Mouse (Mus musculus) forebrain, embryonic 14.5 days (tissue): ENCODE measurements around the gene Tfeb. TPM values are rescaled to one million over a fixed set of nuclear protein-coding genes. Genes with fewer than 3 reads are reported as not detected.

Experiments
- ATAC-seq: fragments of 200-750 bp; cut with Nextera tagmentation; 2 replicates; pipeline ENCODE4 v1.8.0; 2017; ENCODE audit warnings: mild to moderate bottlenecking, moderate library complexity
- DNase-seq: peaks from one replicate; pipeline ENCODE4 v3.0.0-alpha.2; 2015; ENCODE audit warnings: low spot score
- H3K27ac ChIP-seq: fragments of 300-500 bp; sonication (generic); 2 replicates; pipeline ENCODE4 v1.5.1; 2014; ENCODE audit warnings: low read depth, mild to moderate bottlenecking, control low read depth, low read length, moderate library complexity
- H3K27me3 ChIP-seq: fragments of 300-500 bp; sonication (generic); replicated peaks from 2 replicates; pipeline ENCODE4 v1.6.1; 2014; ENCODE audit warnings: low read length, control low read depth, mixed read lengths; ENCODE audit not compliant: control insufficient read depth, insufficient read depth
- H3K36me3 ChIP-seq: fragments of 300-500 bp; sonication (generic); 2 replicates; pipeline ENCODE4 v1.6.1; 2014; ENCODE audit warnings: low read length, control low read depth; ENCODE audit not compliant: control insufficient read depth, insufficient read depth
- H3K4me1 ChIP-seq: fragments of 300-500 bp; sonication (generic); 2 replicates; pipeline ENCODE4 v1.6.1; 2014; ENCODE audit warnings: antibody characterized with exemption, low read length, control low read depth; ENCODE audit not compliant: control insufficient read depth, insufficient read depth
- H3K4me2 ChIP-seq: fragments of 300-500 bp; sonication (generic); 2 replicates; pipeline ENCODE4 v1.6.1; 2014; ENCODE audit warnings: mild to moderate bottlenecking, control low read depth, low read length
- H3K4me3 ChIP-seq: fragments of 300-500 bp; sonication (generic); 2 replicates; pipeline ENCODE4 v1.5.1; 2014; ENCODE audit warnings: low read depth, low read length, control low read depth
- H3K9ac ChIP-seq: fragments of 300-500 bp; sonication (generic); 2 replicates; pipeline ENCODE4 v1.6.1; 2014; ENCODE audit warnings: mild to moderate bottlenecking, low read length, control low read depth, moderate library complexity
- H3K9me3 ChIP-seq: fragments of 300-500 bp; sonication (generic); replicated peaks from 2 replicates; pipeline ENCODE4 v1.6.1; 2016; ENCODE audit warnings: low read length, control low read depth, mixed read lengths; ENCODE audit not compliant: control insufficient read depth
- WGBS: fragments of 180-500 bp; shearing (Covaris S2); extraction: QIAGEN DNeasy Blood & Tissue Kit; methylation state at CpG from one replicate; pipeline ENCODE4 v1.1.7; 2014; 5-methylcytosine and 5-hydroxymethylcytosine counted together
- polyA plus RNA-seq: library from polyadenylated mRNA; unstranded; fragments of >200 nt; fragmentation: Nextera tagmentation; extraction: Ambion mirVana; gene quantifications from 2 replicates; pipeline ENCODE4 v1.2.1, GENCODE M21; 2014

Tfeb gene
- polyA plus RNA-seq, 1 experiment from 2014 or later, result 2.4 TPM

DNA sequence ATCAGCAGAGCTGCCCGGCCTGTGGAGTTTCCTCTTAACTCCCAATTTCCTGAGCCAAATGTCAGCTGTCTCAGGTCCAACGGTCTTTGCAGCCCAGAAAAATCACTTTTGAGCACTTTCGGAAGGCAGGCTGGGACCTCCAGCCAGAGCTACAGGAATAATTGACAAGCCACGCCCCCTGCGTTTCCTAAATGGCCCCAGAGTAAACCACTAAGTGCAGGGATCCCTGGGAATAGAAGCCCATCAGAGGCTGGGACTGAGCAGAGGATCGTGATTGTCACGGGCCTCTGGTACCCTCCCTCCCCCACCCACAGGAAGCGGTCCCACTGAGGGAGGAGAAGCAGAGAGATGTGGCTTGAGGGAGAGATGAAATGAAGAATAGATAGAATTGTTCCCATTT is 66.0 kb downstream of the Tfeb start:
- no peaks in the 10 kb centered on the region for H3K27me3 ChIP-seq
- WGBS, result 13% methylated on average over 8 of the region's 8 CpGs
- H3K4me1 ChIP-seq, result no peaks in the 10 kb centered on the region
- H3K4me3 ChIP-seq, result no peak overlapping the region
- no peak overlapping the region for H3K9ac ChIP-seq
- H3K27ac ChIP-seq, result no peak overlapping the region
- no peaks in the 10 kb centered on the region for H3K9me3 ChIP-seq
- ATAC-seq, result no peak
- no peak overlapping the region for H3K4me2 ChIP-seq
- DNase-seq, result peak; percentile 39
- H3K36me3 ChIP-seq, result no peaks in the 10 kb centered on the region

DNA sequence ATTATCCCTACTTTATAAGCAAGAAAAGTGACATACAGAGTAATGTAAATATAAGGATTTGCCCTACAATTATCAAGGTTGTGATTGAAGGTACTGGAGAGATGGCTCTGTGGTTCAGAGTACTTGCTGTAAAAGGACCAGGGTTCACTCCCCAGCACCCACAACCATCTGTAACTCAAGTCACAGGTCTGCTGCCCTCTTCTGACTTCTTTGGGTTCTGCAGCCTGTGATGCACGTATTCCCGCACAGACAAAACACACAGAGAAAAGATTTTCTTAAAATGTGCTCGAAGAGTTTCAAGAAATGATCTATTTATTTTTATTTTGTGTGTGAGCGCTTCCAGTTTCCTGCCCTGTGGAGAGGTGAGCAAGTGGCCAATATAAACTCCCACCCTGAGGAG is 66.8 kb downstream of the Tfeb start:
- no peaks in the 10 kb centered on the region for H3K36me3 ChIP-seq
- H3K27ac ChIP-seq, result no peak overlapping the region
- 96% methylated on average over 4 of the region's 4 CpGs for WGBS
- no peaks in the 10 kb centered on the region for H3K27me3 ChIP-seq
- H3K4me3 ChIP-seq, result no peak overlapping the region
- H3K4me2 ChIP-seq, result no peak overlapping the region
- no peaks in the 10 kb centered on the region for H3K9me3 ChIP-seq
- no peak for ATAC-seq
- H3K9ac ChIP-seq, result no peak overlapping the region
- H3K4me1 ChIP-seq, result no peaks in the 10 kb centered on the region
- DNase-seq, result no peak

- no peaks in the 10 kb centered on the region for H3K4me1 ChIP-seq
- no peak overlapping the region for H3K4me2 ChIP-seq
- no peak overlapping the region for H3K9ac ChIP-seq
- ATAC-seq (no peak), DNase-seq (no peak)
- H3K4me3 ChIP-seq, result no peak overlapping the region
- H3K9me3 ChIP-seq, result no peaks in the 10 kb centered on the region
- H3K27ac ChIP-seq, result no peak overlapping the region
- H3K36me3 ChIP-seq, result no peaks in the 10 kb centered on the region
- 47% methylated on average over 13 of the region's 13 CpGs for WGBS
- no peaks in the 10 kb centered on the region for H3K27me3 ChIP-seq
These were observed 68.4 kb downstream of the Tfeb start for GRCm38 (mm10) chr17:47805047-47805835.

- peak; percentile 42 for DNase-seq
These were observed 69.4 kb downstream of the Tfeb start for GRCm38 (mm10) chr17:47806230-47806629.

DNA sequence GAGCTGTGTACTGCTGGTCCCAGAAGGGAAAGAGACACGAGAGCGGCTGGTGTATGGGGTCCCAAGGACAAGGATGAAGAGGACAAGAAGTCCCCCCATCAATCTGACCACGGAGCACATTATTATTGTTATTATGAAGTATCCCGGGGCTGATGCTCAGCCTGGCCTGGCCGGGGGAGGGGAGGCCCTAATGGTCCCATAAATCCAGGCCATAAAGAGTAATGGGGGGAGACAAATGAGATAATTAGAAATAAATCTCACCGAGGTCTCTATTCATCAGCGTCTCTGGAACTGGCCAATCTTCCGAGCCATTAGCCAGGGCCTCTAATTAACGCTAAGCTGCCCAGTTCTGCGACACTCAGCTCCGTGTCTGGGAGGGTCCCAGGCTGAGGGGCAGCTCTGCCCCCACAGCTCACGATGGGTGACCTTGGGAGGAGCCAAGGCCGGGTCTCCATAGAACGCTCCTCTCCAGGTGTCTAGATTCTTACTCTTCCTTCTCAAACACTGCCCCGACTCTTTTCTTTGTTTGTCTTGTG is 74.5 kb downstream of the Tfeb start:
- no peaks in the 10 kb centered on the region for H3K36me3 ChIP-seq
- H3K4me3 ChIP-seq, result no peak overlapping the region
- H3K9ac ChIP-seq, result no peak overlapping the region
- H3K27me3 ChIP-seq, result no peaks in the 10 kb centered on the region
- no peak overlapping the region for H3K4me2 ChIP-seq
- DNase-seq, result no peak
- ATAC-seq, result no peak
- peaks cover 5% of the 10 kb centered on the region; the same call in 1 of the 2 replicates for H3K4me1 ChIP-seq
- no peak overlapping the region for H3K27ac ChIP-seq
- WGBS, result 24% methylated on average over 15 of the region's 15 CpGs
- no peaks in the 10 kb centered on the region for H3K9me3 ChIP-seq

More at GRCm38 (mm10) chr17:47806230-47806629, 69.4 kb downstream of the Tfeb start:
- Histone ChIP-seq H3K4me3 (no peak overlapping the region), H3K27me3 (no peaks in the 10 kb centered on the region), H3K4me2 (no peak overlapping the region), H3K9ac (no peak overlapping the region), H3K36me3 (no peaks in the 10 kb centered on the region), H3K4me1 (no peaks in the 10 kb centered on the region; the same call in 1 of the 2 replicates), H3K9me3 (no peaks in the 10 kb centered on the region), H3K27ac (no peak overlapping the region)
- no peak for ATAC-seq
- WGBS, result 56% methylated on average over 9 of the region's 9 CpGs

DNA sequence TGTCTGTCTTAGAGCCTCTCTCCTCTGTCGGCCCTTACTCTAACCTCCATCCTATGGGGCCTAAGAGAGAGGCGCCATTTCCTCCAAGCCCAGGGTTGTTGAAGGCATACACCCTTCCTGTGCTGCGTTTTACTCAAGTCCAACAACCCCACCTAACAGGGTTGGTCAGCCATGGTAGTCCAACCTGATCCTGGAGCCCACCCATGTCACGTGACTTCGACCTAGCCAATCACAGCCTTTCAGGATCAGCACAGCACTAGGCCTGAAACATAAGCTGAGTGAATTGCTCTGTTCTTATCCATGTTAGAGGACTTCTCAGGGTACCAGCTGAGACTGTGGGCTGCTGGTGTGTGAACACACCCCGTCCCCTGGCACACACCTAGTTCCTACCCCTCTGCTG is 75.4 kb downstream of the Tfeb start:
- WGBS, result 87% methylated on average over 6 of the region's 6 CpGs
- no peaks in the 10 kb centered on the region for H3K36me3 ChIP-seq

DNA sequence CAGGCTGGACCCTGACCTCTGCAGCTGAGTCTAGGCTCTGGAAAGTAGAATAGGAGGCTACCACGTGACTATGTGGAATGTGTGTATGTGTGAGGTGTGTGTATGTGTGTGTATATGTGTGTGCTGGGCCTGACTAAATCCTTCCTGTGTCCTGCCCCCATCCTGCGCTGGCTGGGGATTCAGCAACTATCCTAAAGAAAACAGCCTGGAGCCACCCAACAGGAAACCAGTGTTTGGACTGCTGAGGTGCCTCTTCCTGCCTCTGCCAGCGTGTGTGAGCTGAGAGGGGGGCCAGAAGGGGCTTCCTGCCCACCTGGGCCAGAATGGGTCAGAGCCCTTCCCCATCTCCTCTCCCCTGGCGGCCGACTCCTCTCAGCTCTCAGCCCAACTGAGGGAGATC is 76.8 kb downstream of the Tfeb start:
- no peak for ATAC-seq
- DNase-seq, result no peak
- peaks cover 5% of the 10 kb centered on the region; the same call in 1 of the 2 replicates for H3K4me1 ChIP-seq

More for the DNA sequence above, 75.4 kb downstream of the Tfeb start:
- ATAC-seq, result no peak
- no peak overlapping the region for H3K4me2 ChIP-seq
- no peak overlapping the region for H3K9ac ChIP-seq
- H3K4me1 ChIP-seq, result peaks cover 5% of the 10 kb centered on the region; the same call in 1 of the 2 replicates
- H3K27me3 ChIP-seq, result no peaks in the 10 kb centered on the region
- H3K9me3 ChIP-seq, result no peaks in the 10 kb centered on the region
- no peak for DNase-seq
- H3K27ac ChIP-seq, result no peak overlapping the region
- H3K4me3 ChIP-seq, result no peak overlapping the region

GRCm38 (mm10) chr17:47814496-47814895 is 77.7 kb downstream of the Tfeb start:
- no peak overlapping the region for H3K4me2 ChIP-seq
- H3K27ac ChIP-seq, result no peak overlapping the region
- DNase-seq, result no peak
- no peaks in the 10 kb centered on the region for H3K27me3 ChIP-seq
- 17% methylated on average over 6 of the region's 6 CpGs for WGBS
- no peak overlapping the region for H3K4me3 ChIP-seq
- no peaks in the 10 kb centered on the region for H3K36me3 ChIP-seq
- H3K4me1 ChIP-seq, result peaks cover 5% of the 10 kb centered on the region; the same call in 1 of the 2 replicates
- no peak overlapping the region for H3K9ac ChIP-seq
- no peak for ATAC-seq
- H3K9me3 ChIP-seq, result no peaks in the 10 kb centered on the region

More for the DNA sequence above, 76.8 kb downstream of the Tfeb start:
- Histone ChIP-seq H3K9ac (no peak overlapping the region), H3K9me3 (no peaks in the 10 kb centered on the region), H3K4me3 (no peak overlapping the region), H3K4me2 (no peak overlapping the region), H3K27me3 (no peaks in the 10 kb centered on the region), H3K27ac (no peak overlapping the region), H3K36me3 (no peaks in the 10 kb centered on the region)
- WGBS, result 76% methylated on average over 5 of the region's 5 CpGs

GRCm38 (mm10) chr17:47815446-47815845 is 78.6 kb downstream of the Tfeb start:
- WGBS, result 59% methylated on average over 10 of the region's 10 CpGs
- ATAC-seq, result no peak

More at GRCm38 (mm10) chr17:47815446-47815845, 78.6 kb downstream of the Tfeb start:
- no peaks in the 10 kb centered on the region for H3K9me3 ChIP-seq
- no peak overlapping the region for H3K9ac ChIP-seq
- no peaks in the 10 kb centered on the region for H3K36me3 ChIP-seq
- no peak overlapping the region for H3K4me2 ChIP-seq
- H3K27ac ChIP-seq, result no peak overlapping the region
- H3K4me3 ChIP-seq, result no peak overlapping the region
- H3K4me1 ChIP-seq, result peaks cover 5% of the 10 kb centered on the region; the same call in 1 of the 2 replicates
- no peak for DNase-seq
- no peaks in the 10 kb centered on the region for H3K27me3 ChIP-seq
